Mouse (Mus musculus): ENCODE data around the gene Ccdc30. TPM values are rescaled to one million over a fixed set of nuclear protein-coding genes. Genes with fewer than 3 reads are reported as not detected.

Ccdc30 gene
- polyA plus RNA-seq, 1 experiment from 2014 or later, result 7.5 TPM

DNA sequence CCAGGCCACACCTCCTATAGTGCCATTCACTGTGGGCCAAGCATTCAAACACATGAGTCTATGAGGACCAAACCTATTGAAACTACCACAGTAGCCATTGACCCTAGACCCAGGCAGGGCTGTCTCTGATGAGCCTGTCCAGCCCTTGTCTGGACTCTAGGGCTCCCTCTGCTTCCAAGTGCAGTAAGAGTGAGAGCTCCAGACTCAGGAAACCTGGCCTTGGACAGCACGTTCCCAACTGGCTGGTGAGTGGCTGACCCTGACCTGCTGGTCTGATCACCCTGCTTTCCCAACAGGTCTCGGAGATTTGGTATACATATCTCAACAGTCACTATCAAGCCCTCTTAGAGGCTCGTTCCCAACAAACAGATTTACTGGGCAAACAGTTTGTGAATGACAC is 32.5 kb upstream of the Ccdc30 start:
- H3K27me3 ChIP-seq (ENCODE audit: insufficient read depth, low read length), result no peaks in the 10 kb centered on the region
- ATAC-seq (ENCODE audit: low FRiP score, low TSS enrichment), result no peak
- H3K4me1 ChIP-seq (ENCODE audit: insufficient read depth, low read length), result no peaks in the 10 kb centered on the region
- no peak overlapping the region for H3K9ac ChIP-seq (replicated peaks; ENCODE audit: low read length)
- H3K9me3 ChIP-seq (ENCODE audit: low read length), result no peaks in the 10 kb centered on the region
- 76% methylated on average over 3 of the region's 3 CpGs for WGBS
- H3K36me3 ChIP-seq (ENCODE audit: insufficient read depth, low read length), result no peaks in the 10 kb centered on the region
- H3K4me2 ChIP-seq (replicated peaks; ENCODE audit: low read depth, low read length), result no peak overlapping the region
- no peak overlapping the region for H3K27ac ChIP-seq (ENCODE audit: low read length)
- no peak overlapping the region for H3K4me3 ChIP-seq (ENCODE audit: low read length)

DNA sequence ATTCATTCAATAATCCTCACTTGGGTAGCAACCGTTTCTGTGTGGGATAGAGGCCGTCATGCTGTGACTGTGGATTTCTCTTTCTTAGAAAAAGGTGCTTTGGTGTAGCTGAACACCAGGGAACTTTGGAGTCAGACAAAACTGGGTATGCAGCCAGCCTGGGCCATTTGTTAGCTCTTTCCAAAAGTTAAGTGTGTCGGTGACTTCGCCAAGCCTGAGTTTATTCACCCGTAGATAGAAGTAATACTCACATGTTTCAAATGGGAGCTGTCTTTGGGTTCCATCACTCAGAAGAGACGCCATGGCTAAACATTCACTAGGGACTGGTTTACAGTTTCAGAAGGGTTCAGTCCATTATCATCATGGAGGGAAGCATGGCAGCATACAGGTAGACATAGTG is 31.9 kb upstream of the Ccdc30 start:
- 93% methylated on average over 6 of the region's 6 CpGs for WGBS
- Histone ChIP-seq H3K27ac (ENCODE audit: low read length) (no peak overlapping the region), H3K4me3 (ENCODE audit: low read length) (no peak overlapping the region), H3K4me2 (replicated peaks; ENCODE audit: low read depth, low read length) (no peak overlapping the region), H3K9me3 (ENCODE audit: low read length) (no peaks in the 10 kb centered on the region), H3K9ac (replicated peaks; ENCODE audit: low read length) (no peak overlapping the region), H3K4me1 (ENCODE audit: insufficient read depth, low read length) (0 out of 2 replicates have a peak, but pooled peaks cover 4% of the 10 kb centered on the region), H3K27me3 (ENCODE audit: insufficient read depth, low read length) (no peaks in the 10 kb centered on the region), H3K36me3 (ENCODE audit: insufficient read depth, low read length) (no peaks in the 10 kb centered on the region)
- no peak for ATAC-seq (ENCODE audit: low FRiP score, low TSS enrichment)

DNA sequence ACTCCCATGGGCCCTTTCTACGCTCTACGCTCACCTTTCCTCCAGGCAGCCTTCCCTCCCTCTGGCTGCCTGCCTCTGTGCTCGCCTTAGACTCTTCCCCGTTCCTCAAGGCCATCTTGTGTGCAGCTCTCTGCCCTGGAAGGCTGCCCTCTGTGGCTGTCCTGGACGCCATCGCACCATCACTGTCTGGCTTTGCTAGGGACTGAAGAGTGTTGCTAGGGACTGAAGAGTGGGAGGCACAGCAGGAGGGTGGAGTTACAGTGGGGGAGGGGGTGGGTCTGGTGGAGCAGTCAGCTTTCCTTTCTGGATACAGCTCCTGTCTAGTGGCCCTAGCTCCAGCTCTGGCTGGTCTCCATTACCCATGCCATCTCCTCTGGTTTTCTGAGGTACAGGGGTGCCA is 27.2 kb upstream of the Ccdc30 start:
- Histone ChIP-seq H3K9ac (replicated peaks; ENCODE audit: low read length) (no peak overlapping the region), H3K27ac (ENCODE audit: low read length) (no peak overlapping the region), H3K27me3 (ENCODE audit: insufficient read depth, low read length) (no peaks in the 10 kb centered on the region), H3K9me3 (ENCODE audit: low read length) (no peaks in the 10 kb centered on the region), H3K36me3 (ENCODE audit: insufficient read depth, low read length) (no peaks in the 10 kb centered on the region), H3K4me2 (replicated peaks; ENCODE audit: low read depth, low read length) (0 out of 2 replicates have a peak overlapping the region, but pooled peaks have one; percentile 0), H3K4me1 (ENCODE audit: insufficient read depth, low read length) (0 out of 2 replicates have a peak, but pooled peaks cover 4% of the 10 kb centered on the region), H3K4me3 (ENCODE audit: low read length) (no peak overlapping the region)
- peak; percentile 61 for ATAC-seq (ENCODE audit: low FRiP score, low TSS enrichment)
- WGBS, result 33% methylated on average over 6 of the region's 6 CpGs

DNA sequence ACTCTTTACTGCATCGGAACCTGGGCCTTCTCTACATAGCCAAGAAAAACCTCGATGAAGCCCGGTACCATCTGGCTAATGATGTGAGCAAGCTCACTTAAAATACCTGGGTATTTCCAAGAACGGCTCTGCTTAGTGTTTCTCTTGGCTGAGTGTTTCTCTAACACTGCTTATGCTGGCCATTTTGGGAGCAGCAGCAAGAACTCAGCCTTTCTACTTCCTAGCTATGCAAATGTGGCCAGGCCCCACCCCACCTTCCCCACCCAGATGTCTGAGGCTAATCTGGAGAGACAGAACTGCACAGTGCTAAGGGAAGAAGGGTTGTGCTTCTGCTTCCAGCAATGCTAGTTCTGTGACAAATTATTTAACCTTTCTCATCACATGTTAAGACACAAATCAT is 26.5 kb upstream of the Ccdc30 start:
- Histone ChIP-seq H3K9ac (replicated peaks; ENCODE audit: low read length) (no peak overlapping the region), H3K9me3 (ENCODE audit: low read length) (no peaks in the 10 kb centered on the region), H3K4me3 (ENCODE audit: low read length) (no peak overlapping the region), H3K4me1 (ENCODE audit: insufficient read depth, low read length) (0 out of 2 replicates have a peak, but pooled peaks cover 4% of the 10 kb centered on the region), H3K27ac (ENCODE audit: low read length) (no peak overlapping the region), H3K4me2 (replicated peaks; ENCODE audit: low read depth, low read length) (no peak overlapping the region), H3K27me3 (ENCODE audit: insufficient read depth, low read length) (no peaks in the 10 kb centered on the region), H3K36me3 (ENCODE audit: insufficient read depth, low read length) (no peaks in the 10 kb centered on the region)
- no peak for ATAC-seq (ENCODE audit: low FRiP score, low TSS enrichment)
- 88% methylated on average over 4 of the region's 4 CpGs for WGBS

DNA sequence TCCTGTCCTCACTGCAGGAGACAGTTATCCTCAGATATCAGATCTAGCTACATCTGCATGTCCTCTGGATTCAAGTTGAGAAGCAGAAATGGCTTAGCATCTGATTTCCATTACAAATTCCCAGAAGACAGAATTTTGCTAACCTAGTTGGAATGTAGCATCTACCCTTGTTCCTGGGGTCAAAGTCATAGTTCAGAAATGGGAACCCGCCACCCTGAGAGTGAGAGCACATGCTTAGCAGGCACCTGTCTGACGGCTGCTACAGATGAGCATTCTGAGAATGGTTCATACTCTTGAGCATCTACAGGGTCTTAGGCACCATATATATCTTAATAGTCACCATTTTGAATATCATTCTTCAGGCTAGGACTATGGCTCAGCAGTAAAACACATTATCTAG is 22.6 kb upstream of the Ccdc30 start:
- H3K4me2 ChIP-seq (replicated peaks; ENCODE audit: low read depth, low read length), result no peak overlapping the region
- no peaks in the 10 kb centered on the region for H3K27me3 ChIP-seq (ENCODE audit: insufficient read depth, low read length)
- 0 out of 2 replicates have a peak, but pooled peaks cover 4% of the 10 kb centered on the region for H3K4me1 ChIP-seq (ENCODE audit: insufficient read depth, low read length)
- no peak overlapping the region for H3K9ac ChIP-seq (replicated peaks; ENCODE audit: low read length)
- H3K36me3 ChIP-seq (ENCODE audit: insufficient read depth, low read length), result no peaks in the 10 kb centered on the region
- H3K4me3 ChIP-seq (ENCODE audit: low read length), result no peak overlapping the region
- no peak overlapping the region for H3K27ac ChIP-seq (ENCODE audit: low read length)
- no peak for ATAC-seq (ENCODE audit: low FRiP score, low TSS enrichment)
- WGBS, result 87% methylated on average over 2 of the region's 2 CpGs
- peaks cover 2% of the 10 kb centered on the region; the same call in 1 of the 2 replicates for H3K9me3 ChIP-seq (ENCODE audit: low read length)

DNA sequence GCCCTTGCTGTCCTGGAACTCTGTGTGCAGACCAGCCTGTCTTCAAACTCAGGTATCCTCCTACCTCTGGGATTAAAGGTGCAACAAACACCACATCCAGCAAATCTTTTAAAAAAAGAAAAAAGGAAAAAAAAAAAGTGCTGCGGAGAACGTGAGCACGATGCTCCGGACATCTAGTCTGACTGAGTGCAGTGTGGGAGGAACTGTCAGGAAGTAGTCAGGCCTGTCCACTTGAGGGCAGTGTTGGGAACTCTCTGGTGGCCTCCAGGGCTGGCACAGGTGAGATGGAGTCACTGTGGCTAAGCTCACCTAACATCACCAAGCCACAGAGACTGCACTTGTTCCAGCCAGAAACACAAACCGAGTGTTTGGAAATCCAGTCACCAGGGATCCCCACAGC is 15.4 kb upstream of the Ccdc30 start:
- WGBS, result 25% methylated on average over 5 of the region's 5 CpGs
- Histone ChIP-seq H3K4me2 (replicated peaks; ENCODE audit: low read depth, low read length) (peak overlapping the region; percentile 18; the same call in 1 of the 2 replicates), H3K9ac (replicated peaks; ENCODE audit: low read length) (no peak overlapping the region), H3K27me3 (ENCODE audit: insufficient read depth, low read length) (no peaks in the 10 kb centered on the region), H3K9me3 (ENCODE audit: low read length) (no peaks in the 10 kb centered on the region; the same call in 1 of the 2 replicates), H3K4me3 (ENCODE audit: low read length) (no peak overlapping the region), H3K4me1 (ENCODE audit: insufficient read depth, low read length) (no peaks in the 10 kb centered on the region), H3K36me3 (ENCODE audit: insufficient read depth, low read length) (no peaks in the 10 kb centered on the region), H3K27ac (ENCODE audit: low read length) (no peak overlapping the region)
- no peak for ATAC-seq (ENCODE audit: low FRiP score, low TSS enrichment)

DNA sequence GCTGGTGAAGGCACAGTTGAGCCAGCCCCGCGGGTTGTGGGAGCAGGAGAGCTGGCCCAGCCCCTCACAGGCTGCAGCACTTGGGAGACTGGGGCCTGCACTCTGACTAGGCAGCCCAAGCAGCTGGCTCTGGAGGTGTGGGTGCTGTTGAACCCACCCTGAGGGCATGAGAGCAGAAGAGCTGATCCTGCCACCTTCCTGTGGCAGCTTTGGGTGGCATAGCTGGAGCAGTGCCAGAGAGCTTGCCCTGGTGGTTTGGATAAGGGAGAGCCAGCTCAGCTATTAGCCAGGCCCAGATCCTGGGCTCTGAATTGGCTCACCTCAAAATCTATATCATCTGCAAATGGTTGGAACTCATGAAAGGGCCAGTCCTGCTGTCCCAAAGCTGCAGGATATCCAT is 12.4 kb upstream of the Ccdc30 start:
- H3K9ac ChIP-seq (replicated peaks; ENCODE audit: low read length), result no peak overlapping the region
- H3K9me3 ChIP-seq (ENCODE audit: low read length), result no peaks in the 10 kb centered on the region
- no peaks in the 10 kb centered on the region for H3K27me3 ChIP-seq (ENCODE audit: insufficient read depth, low read length)
- no peak for ATAC-seq (ENCODE audit: low FRiP score, low TSS enrichment)
- H3K4me3 ChIP-seq (ENCODE audit: low read length), result no peak overlapping the region
- no peak overlapping the region for H3K27ac ChIP-seq (ENCODE audit: low read length)
- 61% methylated on average over 2 of the region's 2 CpGs for WGBS
- no peak overlapping the region for H3K4me2 ChIP-seq (replicated peaks; ENCODE audit: low read depth, low read length)
- H3K36me3 ChIP-seq (ENCODE audit: insufficient read depth, low read length), result no peaks in the 10 kb centered on the region
- H3K4me1 ChIP-seq (ENCODE audit: insufficient read depth, low read length), result peaks cover 9% of the 10 kb centered on the region; the same call in 1 of the 2 replicates

DNA sequence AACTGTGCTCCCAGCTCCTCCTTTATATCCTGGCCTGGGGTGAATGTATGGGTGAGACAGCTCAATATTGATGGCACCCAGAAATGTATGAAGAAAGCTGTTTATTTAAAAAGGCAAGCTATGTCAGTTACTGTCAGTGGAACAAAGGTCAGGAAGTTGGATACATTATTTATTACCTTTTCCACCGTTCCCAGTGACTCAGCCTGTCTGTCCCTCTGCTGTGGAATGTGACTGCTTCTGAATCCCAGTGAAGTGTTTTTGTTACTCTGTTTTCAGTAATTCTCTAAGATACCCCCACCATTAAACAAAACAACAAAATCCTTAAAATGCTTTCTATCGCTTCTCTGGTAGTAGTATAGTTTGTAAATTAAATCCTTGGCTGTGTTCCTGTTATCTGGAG is 10.3 kb upstream of the Ccdc30 start:
- Histone ChIP-seq H3K9me3 (ENCODE audit: low read length) (no peaks in the 10 kb centered on the region), H3K4me2 (replicated peaks; ENCODE audit: low read depth, low read length) (no peak overlapping the region), H3K4me1 (ENCODE audit: insufficient read depth, low read length) (peaks cover 19% of the 10 kb centered on the region), H3K36me3 (ENCODE audit: insufficient read depth, low read length) (no peaks in the 10 kb centered on the region), H3K9ac (replicated peaks; ENCODE audit: low read length) (no peak overlapping the region), H3K27ac (ENCODE audit: low read length) (no peak overlapping the region), H3K27me3 (ENCODE audit: insufficient read depth, low read length) (no peaks in the 10 kb centered on the region), H3K4me3 (ENCODE audit: low read length) (no peak overlapping the region)
- 33% methylated on average over 2 of the region's 2 CpGs for WGBS
- no peak for ATAC-seq (ENCODE audit: low FRiP score, low TSS enrichment)

DNA sequence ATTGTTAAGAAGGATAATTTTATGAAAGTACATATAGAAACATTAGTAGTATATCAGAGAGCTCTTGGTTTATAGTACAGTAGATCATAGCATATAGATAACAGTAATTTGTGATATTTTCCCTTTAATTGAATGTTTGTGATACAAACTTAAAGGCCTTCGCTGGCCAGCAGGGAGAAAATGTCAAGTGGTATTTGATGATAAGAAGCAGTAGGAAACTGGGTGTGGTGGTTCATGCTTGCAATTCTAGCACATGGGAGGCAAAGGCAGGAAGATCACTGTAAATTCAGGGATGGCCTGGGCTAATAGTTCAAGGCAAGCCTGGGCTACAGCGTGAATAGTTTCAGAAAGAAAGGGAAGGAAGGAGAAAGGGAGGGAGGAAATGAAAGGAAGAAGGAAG is 9.8 kb upstream of the Ccdc30 start:
- no peaks in the 10 kb centered on the region for H3K36me3 ChIP-seq (ENCODE audit: insufficient read depth, low read length)
- H3K4me3 ChIP-seq (ENCODE audit: low read length), result no peak overlapping the region
- H3K27me3 ChIP-seq (ENCODE audit: insufficient read depth, low read length), result no peaks in the 10 kb centered on the region
- 83% methylated on average over 2 of the region's 2 CpGs for WGBS
- H3K9ac ChIP-seq (replicated peaks; ENCODE audit: low read length), result no peak overlapping the region
- H3K4me1 ChIP-seq (ENCODE audit: insufficient read depth, low read length), result peaks cover 20% of the 10 kb centered on the region
- no peak for ATAC-seq (ENCODE audit: low FRiP score, low TSS enrichment)
- no peak overlapping the region for H3K27ac ChIP-seq (ENCODE audit: low read length)
- H3K4me2 ChIP-seq (replicated peaks; ENCODE audit: low read depth, low read length), result no peak overlapping the region
- H3K9me3 ChIP-seq (ENCODE audit: low read length), result no peaks in the 10 kb centered on the region

DNA sequence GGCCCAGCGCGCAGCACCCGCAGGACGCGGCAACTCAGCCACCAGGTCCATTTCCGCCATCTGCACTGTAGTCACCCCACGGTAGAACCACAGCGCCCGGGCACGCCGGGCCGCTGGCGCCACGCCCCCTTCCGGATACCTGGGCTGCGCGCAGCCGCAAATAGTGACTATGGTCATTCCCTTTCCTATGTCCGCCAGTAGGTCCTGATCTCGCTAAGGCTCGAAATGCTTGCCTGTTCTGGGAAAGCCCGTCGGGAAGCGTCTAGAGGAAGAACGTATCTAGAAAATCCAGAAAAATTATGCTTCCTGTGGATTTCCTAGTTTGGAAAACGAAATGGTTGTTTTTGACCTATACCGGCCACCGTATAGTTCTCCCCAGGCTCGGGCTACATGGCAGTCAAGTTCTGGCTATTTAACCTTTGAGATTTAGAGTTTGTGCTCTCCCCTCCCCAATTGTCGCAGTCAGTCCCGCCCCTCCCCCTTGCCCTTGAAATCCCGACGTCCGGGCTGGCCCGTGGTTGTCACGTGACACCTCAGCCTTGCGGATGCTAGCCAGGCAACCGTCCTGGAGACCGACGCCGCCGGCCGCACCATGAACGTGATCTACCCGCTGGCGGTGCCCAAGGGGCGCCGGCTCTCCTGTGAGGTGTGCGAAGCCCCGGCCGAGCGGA is 7.1 kb upstream of the Ccdc30 start, which contains the start of the genes Ppcs and Zmynd12:
Gene Ppcs, minus strand, starts transcription at position 127 of the 671 bp plus-strand sequence.
Gene Zmynd12, plus strand, starts transcription at position 521 of the 671 bp plus-strand sequence.
- Histone ChIP-seq H3K4me1 (ENCODE audit: insufficient read depth, low read length) (peaks cover 20% of the 10 kb centered on the region), H3K27ac (ENCODE audit: low read length) (peak within 1 kb of the TSS; percentile 96), H3K9me3 (ENCODE audit: low read length) (no peaks in the 10 kb centered on the region), H3K9ac (replicated peaks; ENCODE audit: low read length) (peak within 1 kb of the TSS; percentile 88), H3K4me3 (ENCODE audit: low read length) (peak within 1 kb of the TSS; percentile 81), H3K27me3 (ENCODE audit: insufficient read depth, low read length) (no peaks in the 10 kb centered on the region), H3K4me2 (replicated peaks; ENCODE audit: low read depth, low read length) (peak within 1 kb of the TSS; percentile 82), H3K36me3 (ENCODE audit: insufficient read depth, low read length) (0 out of 2 replicates have a peak, but pooled peaks cover 7% of the 10 kb centered on the region)
- peak; percentile 97 for ATAC-seq (ENCODE audit: low FRiP score, low TSS enrichment)
- under 1% methylated on average over 52 of the region's 52 CpGs for WGBS

Measured in kidney, embryonic 16.5 days (tissue).